Mouse (Mus musculus) ovary, adult 18-20 months (tissue): Measurements from ENCODE around the gene Hmgn2.

Experiments used
- DNase-seq: peaks from one replicate; pipeline ENCODE4 v3.0.0; 2022; ENCODE audit warnings: low spot score, mixed read lengths

The Hmgn2 gene

DNA sequence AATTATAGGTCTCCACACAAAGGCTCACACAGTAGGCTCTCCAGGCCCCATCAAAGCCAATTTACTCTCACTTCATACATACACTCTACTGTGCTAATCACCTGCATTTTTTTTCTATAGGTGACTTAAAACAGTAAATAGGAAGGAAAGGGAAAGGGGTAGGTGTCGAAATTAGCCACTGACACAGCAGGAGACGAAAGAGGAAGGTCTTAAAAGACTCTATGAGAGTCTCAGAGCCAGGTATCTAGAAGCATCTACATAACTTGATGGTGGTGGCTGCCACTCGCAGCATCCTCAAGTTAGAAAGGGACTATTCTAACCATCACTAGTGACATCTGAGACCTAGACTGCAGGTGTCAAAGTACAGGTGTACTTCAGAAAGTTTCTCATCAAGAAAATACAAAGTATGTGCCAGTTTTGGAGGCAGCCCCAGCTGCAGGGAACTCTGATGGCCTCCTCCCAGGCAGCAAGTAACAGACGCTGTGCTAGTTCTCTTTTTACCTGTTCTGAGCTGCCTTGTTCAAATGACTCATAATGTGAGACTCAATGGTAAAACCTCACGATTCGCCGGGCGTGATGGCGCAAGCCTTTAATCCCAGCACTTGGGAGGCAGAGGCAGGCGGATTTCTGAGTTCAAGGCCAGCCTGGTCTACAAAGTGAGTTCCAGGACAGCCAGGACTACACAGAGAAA, 9.7 kb upstream of the Hmgn2 start:
- no peak for DNase-seq

GRCm38 (mm10) chr4:133971741-133972140, 3.3 kb upstream of the Hmgn2 start:
- no peak for DNase-seq

GRCm38 (mm10) chr4:133970876-133971275, 2.4 kb upstream of the Hmgn2 start:
- DNase-seq: no peak

- no peak for DNase-seq
These were observed 1.7 kb upstream of the Hmgn2 start for GRCm38 (mm10) chr4:133970196-133970595.

DNA sequence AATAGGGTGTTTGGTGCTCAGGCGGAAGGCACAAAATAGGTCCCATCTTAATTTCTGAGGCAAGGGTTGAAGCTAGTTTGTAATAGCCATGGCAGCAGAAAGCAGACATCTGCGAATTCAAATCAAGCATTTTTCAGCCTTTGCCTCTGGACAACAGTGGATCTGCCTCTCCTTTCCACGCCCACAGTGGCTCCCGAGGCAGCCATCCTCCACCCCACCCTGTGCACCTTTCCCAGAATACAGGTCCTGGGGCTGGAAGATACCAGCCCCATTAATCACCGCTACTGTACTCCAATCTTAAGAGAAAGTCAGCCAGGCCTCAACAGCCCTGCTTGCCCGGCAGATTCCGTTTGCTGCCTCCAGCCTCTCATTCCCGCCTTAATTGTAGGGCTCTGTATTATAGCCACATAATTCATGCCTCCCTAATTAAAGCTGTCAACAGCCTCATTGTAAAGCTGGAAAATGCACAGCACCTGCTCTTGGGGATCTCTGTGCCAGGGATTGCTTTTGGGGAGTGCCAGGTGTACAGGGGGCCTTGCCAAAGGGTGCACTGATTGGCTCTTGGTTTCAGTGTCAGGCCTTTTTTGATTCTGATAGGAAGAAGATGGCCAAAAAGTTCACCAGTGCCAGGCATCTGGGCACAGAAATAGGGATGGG, 792 bp upstream of the Hmgn2 start:
- no peak for DNase-seq

GRCm38 (mm10) chr4:133967866-133968149, 642 bp downstream of the Hmgn2 start:
- DNase-seq: peak; percentile 87

DNA sequence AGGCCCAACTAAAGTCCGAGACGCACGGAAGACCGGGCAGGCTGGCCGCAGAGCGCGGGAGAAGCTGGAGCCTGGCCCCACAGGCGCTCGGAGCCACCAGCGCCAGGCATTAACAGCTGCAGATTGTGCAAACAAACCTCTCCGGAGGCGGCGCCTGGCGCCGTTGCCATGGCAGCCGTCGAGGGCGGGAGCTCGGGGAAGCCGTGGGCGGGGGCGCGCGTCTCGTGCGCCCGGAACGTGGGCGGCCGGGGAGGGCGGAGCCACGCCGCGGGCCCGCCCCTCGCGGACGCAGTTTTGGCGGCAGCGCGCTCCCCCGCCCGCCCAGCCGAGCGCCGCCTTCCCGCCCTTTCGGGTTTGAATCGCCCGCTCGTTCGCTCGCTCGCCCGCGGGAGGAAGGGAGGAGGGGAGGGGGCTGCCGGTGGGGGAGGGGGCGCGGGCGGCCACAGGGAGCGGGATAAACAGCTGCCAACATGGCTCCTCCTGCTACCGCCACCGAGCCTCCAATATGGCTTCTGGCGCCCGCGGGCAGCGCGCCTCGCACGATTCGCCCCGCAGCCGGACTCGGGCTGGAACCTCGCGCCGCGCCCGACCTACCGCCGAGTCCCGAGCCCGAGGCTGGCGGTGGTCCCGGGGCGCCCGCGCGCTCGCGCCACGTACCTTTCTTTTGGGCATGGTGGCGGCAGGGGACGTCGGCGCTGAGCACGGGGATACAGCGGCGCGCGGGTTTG, 1.1 kb downstream of the Hmgn2 start:
- DNase-seq: peak; percentile 97

GRCm38 (mm10) chr4:133966271-133966940, 2.0 kb downstream of the Hmgn2 start:
- no peak for DNase-seq

GRCm38 (mm10) chr4:133962566-133962965, 5.9 kb downstream of the Hmgn2 start:
- no peak for DNase-seq

- DNase-seq: no peak
These were observed 9.6 kb downstream of the Hmgn2 start for GRCm38 (mm10) chr4:133958884-133959283.

- no peak for DNase-seq
These were observed 12.1 kb downstream of the Hmgn2 start for GRCm38 (mm10) chr4:133956358-133956757.

DNA sequence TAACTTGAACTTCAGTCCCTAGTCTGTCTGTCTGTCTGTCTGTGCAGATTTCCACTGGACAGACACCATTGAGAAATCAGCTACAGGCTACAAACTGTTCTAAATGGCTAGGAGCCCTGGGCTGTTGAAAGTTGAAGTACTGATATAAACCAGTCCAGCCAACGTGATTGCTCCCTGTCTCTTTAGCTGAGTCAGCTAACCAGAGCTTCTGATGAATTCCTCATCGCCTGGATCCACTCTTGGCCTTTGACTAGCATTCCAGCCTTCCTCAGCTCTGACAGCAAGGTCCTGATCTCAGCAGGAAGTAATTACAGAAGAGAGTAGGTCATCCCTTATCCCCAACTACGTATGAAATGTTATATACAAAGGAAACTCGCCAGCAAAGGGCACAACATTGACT, 21.7 kb downstream of the Hmgn2 start:
- DNase-seq: no peak

DNA sequence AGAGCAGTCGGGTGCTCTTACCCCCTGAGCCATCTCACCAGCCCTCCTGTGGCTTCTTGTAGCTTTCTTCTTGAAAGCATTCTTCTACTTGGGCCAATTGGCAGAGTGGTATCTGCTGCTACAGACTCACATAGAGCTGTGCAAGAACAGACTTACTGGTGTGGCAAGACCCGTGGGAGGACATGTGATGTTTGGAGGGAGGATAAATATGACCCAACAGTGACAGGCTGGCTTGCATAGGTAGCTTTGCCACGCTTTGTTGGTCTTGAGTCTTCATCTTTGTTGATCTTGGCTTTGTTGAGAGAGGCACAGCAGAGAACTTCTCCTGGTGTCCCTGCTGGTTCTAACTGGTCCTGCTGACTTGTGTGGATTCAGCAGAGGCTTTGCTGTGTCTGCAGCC, 24.7 kb downstream of the Hmgn2 start:
- DNase-seq: no peak

GRCm38 (mm10) chr4:133942679-133943078, 25.8 kb downstream of the Hmgn2 start:
- DNase-seq: no peak

DNA sequence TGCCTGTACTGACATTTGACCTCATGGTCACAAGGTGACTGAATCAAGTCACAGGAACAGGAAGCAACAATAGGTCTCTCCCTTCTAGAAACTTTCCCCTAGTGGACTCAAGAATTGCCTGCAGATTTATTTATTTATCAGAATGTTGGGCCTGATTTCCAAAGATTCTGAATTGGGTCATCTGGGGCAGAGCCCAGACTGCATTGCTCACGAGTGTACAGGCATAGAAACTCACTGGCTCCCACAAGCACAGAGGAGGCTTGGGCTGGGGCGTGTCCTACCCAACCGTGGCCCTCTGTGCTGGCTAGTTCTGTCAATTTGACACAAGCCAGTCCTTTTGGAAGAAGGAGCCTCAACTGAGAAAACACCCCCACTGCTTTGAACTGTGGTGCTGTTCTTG, 26.9 kb downstream of the Hmgn2 start:
- DNase-seq: no peak

DNA sequence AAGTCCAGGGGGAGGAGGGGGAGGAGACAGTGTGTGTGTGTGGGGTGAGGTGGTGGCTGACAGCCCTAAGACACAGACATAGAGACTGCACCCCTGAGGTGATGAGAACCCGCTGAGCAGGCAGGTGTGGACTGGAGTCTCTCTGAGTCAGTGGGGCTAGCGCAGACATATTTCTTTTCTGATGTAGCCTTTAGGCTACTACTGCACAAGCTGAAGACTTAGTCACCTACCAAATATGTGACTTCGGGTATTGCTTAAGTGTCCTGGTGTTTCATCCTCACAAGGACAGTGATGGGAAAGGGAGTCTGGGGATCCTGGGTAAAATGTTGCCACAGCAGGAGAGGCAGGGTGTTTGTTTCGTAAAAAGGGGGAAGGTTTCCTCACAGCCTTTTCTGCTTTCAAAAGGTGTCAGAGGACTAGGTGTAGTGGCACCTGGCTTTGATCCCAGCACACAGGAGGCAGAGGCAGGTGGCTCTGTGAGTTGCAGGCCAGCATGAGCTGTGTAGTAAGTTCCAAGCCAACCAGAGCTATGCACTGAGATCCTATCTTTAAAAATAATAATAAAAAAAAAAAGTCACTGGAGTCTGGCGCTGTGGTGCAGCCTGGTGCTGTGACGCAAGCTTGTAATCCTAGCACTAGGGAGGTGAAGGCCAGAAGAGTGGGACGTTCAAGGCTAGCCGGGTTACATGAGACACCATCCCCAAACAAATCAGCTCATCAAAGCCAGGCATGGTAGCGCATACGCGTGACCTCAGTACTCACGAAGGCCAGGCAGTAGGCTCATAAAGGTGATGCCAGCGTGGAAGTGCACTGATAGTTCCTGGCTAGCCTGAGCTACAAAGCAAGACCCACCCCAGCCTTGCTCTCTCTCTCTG, 27.8 kb downstream of the Hmgn2 start:
- no peak for DNase-seq

GRCm38 (mm10) chr4:133938077-133938476, 30.4 kb downstream of the Hmgn2 start:
- no peak for DNase-seq

DNA sequence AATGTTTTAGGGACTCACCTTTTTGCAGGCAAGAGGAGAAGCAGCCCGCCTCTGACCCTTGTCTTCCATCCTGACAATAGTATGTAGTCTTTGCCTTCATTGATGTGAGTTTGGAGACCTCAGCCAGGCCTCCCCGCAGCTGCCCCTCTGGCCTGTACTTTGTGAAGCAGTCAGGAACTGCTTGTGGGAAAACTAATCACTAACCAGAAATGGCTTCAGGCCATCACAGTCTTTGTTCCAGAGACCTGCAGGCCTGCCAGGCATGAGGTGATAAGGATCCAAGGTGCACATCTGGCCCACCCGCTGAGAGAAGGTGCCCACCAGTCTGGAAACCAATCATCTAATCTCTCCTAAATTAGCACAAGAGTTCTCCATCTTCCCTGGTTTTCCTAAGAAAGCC, 36.7 kb downstream of the Hmgn2 start:
- DNase-seq: no peak

GRCm38 (mm10) chr4:133931349-133931748, 37.1 kb downstream of the Hmgn2 start:
- DNase-seq: no peak

- DNase-seq: no peak
These were observed 39.2 kb downstream of the Hmgn2 start for GRCm38 (mm10) chr4:133929278-133929670.

- DNase-seq: no peak
These were observed 39.7 kb downstream of the Hmgn2 start for GRCm38 (mm10) chr4:133928576-133929277.
